28 mouse cellular contexts compared by ENCODE assay signal in genomic region chr6:114821646-114822045, GRCm38 (mm10).
A peak's percentile ranks its signal among the peaks of the same experiment; 100 is the strongest.
DNase-seq lines count a peak whose midpoint lies in the region; ATAC-seq and TF ChIP-seq lines count a peak whose summit lies in the region.
"Had no signal": no experiment of that assay in that cellular context is flagged by ENCODE, and none has a peak within 500 bp of the region (broad histone marks: within the 10 kb centered on the region; RNA-seq: fewer than 3 reads in every experiment).

No protein-coding gene starts in this region.

- no peak for TF ChIP-seq EP300 in heart, adult 2 months (IDR thresholded peaks at IDR 0.05; ENCODE audit: insufficient read depth, low read depth, low read length)

- no peak for TF ChIP-seq CTCF in heart, adult 2 months (IDR thresholded peaks at IDR 0.05)
- no peak for TF ChIP-seq CTCF in lung, embryonic 14.5 days (IDR thresholded peaks at IDR 0.05; ENCODE audit: low read depth)

- DNase-seq in heart, adult 2 months, result peak in 1 of 2 experiments; percentile 29
- DNase-seq in heart, postnatal 36 days, result no peak
- DNase-seq in heart, postnatal 10 days, result no peak
- DNase-seq in lung, embryonic 14.5 days, result no peak
- DNase-seq in lung, postnatal 25 days (ENCODE audit: low spot score), result peak; percentile 55
- no peak for DNase-seq in Muller cell, postnatal 12 days (ENCODE audit: inconsistent ontology term)
- DNase-seq: adrenal gland, postnatal 14 days; cerebellum, adult 11 months; cerebellum, adult 9-11 months; embryo, embryonic 11 days; gastrocnemius, postnatal 36 days; kidney, postnatal 25 days; liver, postnatal 0 days; spleen, adult 18-20 months; thymus, adult 18-20 months; thymus, postnatal 36 days had no signal

- intact Hi-C loops in heart, adult 2 months (cut with DNase I), result no loop called here
- intact Hi-C loops in heart, postnatal 36 days (cut with DNase I), result loop anchor here (2.0 kb wide), 1 partner anchor 53 kb away; no protein-coding TSS in a partner anchor
- intact Hi-C loops in heart, postnatal 10 days (cut with DNase I), result loop anchor here (2.0 kb wide), 1 partner anchor 47 kb away; no protein-coding TSS in a partner anchor

- no peaks in the 10 kb centered on the region for H3K79me2 ChIP-seq in heart, adult 2 months (replicated peaks; ENCODE audit: control insufficient read depth, insufficient read depth, low read length)

- H3K9me3 ChIP-seq in heart, embryonic 14.5 days (ENCODE audit: control insufficient read depth, low read length), result peaks cover 5% of the 10 kb centered on the region
- H3K9me3 ChIP-seq in lung, embryonic 14.5 days (ENCODE audit: low read depth, low read length), result no peaks in the 10 kb centered on the region
- no peaks in the 10 kb centered on the region for H3K9me3 ChIP-seq in kidney, embryonic 14.5 days (ENCODE audit: control insufficient read depth, low read length)
- H3K9me3 ChIP-seq: embryonic facial prominence, embryonic 12.5 days; kidney, embryonic 15.5 days; liver, embryonic 12.5 days had no signal

- no peak overlapping the region for H3K9ac ChIP-seq in heart, adult 2 months (ENCODE audit: low read depth, low read length)
- H3K9ac ChIP-seq in heart, embryonic 14.5 days (ENCODE audit: low read length), result no peak overlapping the region
- no peak overlapping the region for H3K9ac ChIP-seq in lung, embryonic 14.5 days
- no peak overlapping the region for H3K9ac ChIP-seq in kidney, embryonic 14.5 days (ENCODE audit: low read depth, low read length)
- H3K9ac ChIP-seq: embryonic facial prominence, embryonic 12.5 days; hindbrain, embryonic 14.5 days; kidney, embryonic 15.5 days; limb, embryonic 13.5 days; liver, embryonic 12.5 days; liver, postnatal 0 days had no signal

- peaks cover 25% of the 10 kb centered on the region for H3K4me1 ChIP-seq in heart, adult 2 months (ENCODE audit: control insufficient read depth, insufficient read depth, low read length)
- peaks cover 33 to 43% of the 10 kb centered on the region in 2 experiments for H3K4me1 ChIP-seq in heart, embryonic 14.5 days (ENCODE audit: control insufficient read depth in 2 of 2, insufficient read depth in 2 of 2, low read length in 2 of 2)
- peaks cover 17% of the 10 kb centered on the region for H3K4me1 ChIP-seq in lung, embryonic 14.5 days (ENCODE audit: insufficient read depth)
- peaks cover 14% of the 10 kb centered on the region; the same call in 1 of the 2 replicates for H3K4me1 ChIP-seq in kidney, embryonic 14.5 days (ENCODE audit: control insufficient read depth, insufficient read depth, low read length)

- H3K27ac ChIP-seq in heart, adult 2 months, result peak overlapping the region; percentile 41
- peak overlapping the region; percentile 54 to 72 for H3K27ac ChIP-seq in heart, embryonic 14.5 days (replicated peaks in 1 of 2; ENCODE audit: control insufficient read depth in 1 of 2, insufficient read depth in 1 of 2, low read depth in 2 of 2, low read length in 2 of 2)
- H3K27ac ChIP-seq in lung, embryonic 14.5 days (ENCODE audit: low read depth), result peak overlapping the region; percentile 21; the same call in 1 of the 2 replicates
- H3K27ac ChIP-seq in kidney, embryonic 14.5 days (ENCODE audit: low read depth, low read length), result no peak overlapping the region
- H3K27ac ChIP-seq: embryonic facial prominence, embryonic 12.5 days; hindbrain, embryonic 14.5 days; kidney, embryonic 15.5 days; limb, embryonic 13.5 days; liver, embryonic 12.5 days; stomach, postnatal 0 days had no signal

- peak; percentile 35; the same call in 1 of the 2 replicates for ATAC-seq in heart, embryonic 14.5 days (ENCODE audit: insufficient number of reproducible peaks, insufficient read depth, low FRiP score, low read depth)
- peak; percentile 36; the same call in 1 of the 2 replicates for ATAC-seq in lung, embryonic 14.5 days (ENCODE audit: insufficient read depth)
- ATAC-seq in kidney, embryonic 14.5 days (ENCODE audit: low FRiP score, low TSS enrichment), result no peak
- ATAC-seq: forebrain, embryonic 14.5 days; intestine, postnatal 0 days; liver, embryonic 12.5 days; liver, postnatal 0 days; midbrain, embryonic 16.5 days had no signal

- no peak for TF ChIP-seq POLR2A in heart, adult 2 months (IDR thresholded peaks at IDR 0.05; ENCODE audit: insufficient read depth, low read depth, low read length)

- WGBS in heart, adult 2 months, result 57% methylated on average over 7 of the region's 7 CpGs
- WGBS in heart, embryonic 14.5 days, result 62% methylated on average over 7 of the region's 7 CpGs
- 53% methylated on average over 7 of the region's 7 CpGs for WGBS in lung, embryonic 14.5 days
- WGBS in kidney, embryonic 14.5 days, result 71% methylated on average over 7 of the region's 7 CpGs

- no peaks in the 10 kb centered on the region for H3K27me3 ChIP-seq in heart, adult 2 months (ENCODE audit: control insufficient read depth, insufficient read depth, low read length)
- H3K27me3 ChIP-seq in heart, embryonic 14.5 days (ENCODE audit: control insufficient read depth, insufficient read depth, low read length), result no peaks in the 10 kb centered on the region
- no peaks in the 10 kb centered on the region for H3K27me3 ChIP-seq in lung, embryonic 14.5 days (ENCODE audit: insufficient read depth, low read length)
- no peaks in the 10 kb centered on the region for H3K27me3 ChIP-seq in kidney, embryonic 14.5 days (ENCODE audit: control insufficient read depth, insufficient read depth, low read length)
- H3K27me3 ChIP-seq: embryonic facial prominence, embryonic 12.5 days; kidney, embryonic 15.5 days; limb, embryonic 13.5 days; liver, embryonic 12.5 days had no signal

- H3K4me3 ChIP-seq in heart, adult 2 months, result no peak overlapping the region
- H3K4me3 ChIP-seq in heart, embryonic 14.5 days (ENCODE audit: control insufficient read depth in 1 of 2, insufficient read depth in 1 of 2, low read depth in 1 of 2, low read length in 2 of 2), result no peak overlapping the region
- no peak overlapping the region for H3K4me3 ChIP-seq in lung, embryonic 14.5 days (ENCODE audit: low read depth, low read length)
- no peak overlapping the region for H3K4me3 ChIP-seq in kidney, embryonic 14.5 days (ENCODE audit: low read length)
- H3K4me3 ChIP-seq: embryonic facial prominence, embryonic 12.5 days; kidney, embryonic 15.5 days; limb, embryonic 13.5 days; liver, embryonic 12.5 days had no signal

- H3K36me3 ChIP-seq in heart, adult 2 months (ENCODE audit: control insufficient read depth, insufficient read depth, low read length), result no peaks in the 10 kb centered on the region
- no peaks in the 10 kb centered on the region for H3K36me3 ChIP-seq in heart, embryonic 14.5 days (ENCODE audit: control insufficient read depth, insufficient read depth, low read length)
- no peaks in the 10 kb centered on the region for H3K36me3 ChIP-seq in lung, embryonic 14.5 days (ENCODE audit: insufficient read depth)
- H3K36me3 ChIP-seq in kidney, embryonic 14.5 days (ENCODE audit: control insufficient read depth, insufficient read depth, low read length), result no peaks in the 10 kb centered on the region
- H3K36me3 ChIP-seq: embryonic facial prominence, embryonic 12.5 days; kidney, embryonic 15.5 days; limb, embryonic 13.5 days; liver, embryonic 12.5 days had no signal

- no peak overlapping the region for H3K4me2 ChIP-seq in heart, embryonic 14.5 days (ENCODE audit: low read length)
- no peak overlapping the region for H3K4me2 ChIP-seq in lung, embryonic 14.5 days
- no peak overlapping the region for H3K4me2 ChIP-seq in kidney, embryonic 14.5 days (replicated peaks; ENCODE audit: low read depth, low read length)
- H3K4me2 ChIP-seq: embryonic facial prominence, embryonic 12.5 days; hindbrain, embryonic 14.5 days; kidney, embryonic 15.5 days; limb, embryonic 13.5 days; liver, embryonic 12.5 days; midbrain, embryonic 11.5 days had no signal
